Mouse (Mus musculus) olfactory bulb, adult 2 months (tissue): ENCODE data around the gene Cast.

Source experiments
- CTCF ChIP-seq: fragments of 200-500 bp; IDR thresholded peaks from 2 replicates; pipeline ENCODE4 v1.5.1; 2012; ENCODE audit warnings: low read depth, mild to moderate bottlenecking, low read length, moderate library complexity; ENCODE audit not compliant: insufficient read depth
- POLR2A ChIP-seq: fragments of 200-500 bp; IDR thresholded peaks from 2 replicates; pipeline ENCODE4 v1.6.1; 2012; ENCODE audit warnings: mild to moderate bottlenecking, low read depth, low read length, moderate library complexity; ENCODE audit not compliant: insufficient read depth

GRCm38 (mm10) chr13:74759152-74759551, 49.5 kb downstream of the Cast start:
- no peak for TF ChIP-seq CTCF
- TF ChIP-seq POLR2A = no peak
